Mouse (Mus musculus): Measurements from ENCODE around the gene Trim28. TPM values are rescaled to one million over a fixed set of nuclear protein-coding genes. Genes with fewer than 3 reads are reported as not detected.

The Trim28 gene
- polyA plus RNA-seq, 1 experiment from 2014 or later: 376 TPM

DNA sequence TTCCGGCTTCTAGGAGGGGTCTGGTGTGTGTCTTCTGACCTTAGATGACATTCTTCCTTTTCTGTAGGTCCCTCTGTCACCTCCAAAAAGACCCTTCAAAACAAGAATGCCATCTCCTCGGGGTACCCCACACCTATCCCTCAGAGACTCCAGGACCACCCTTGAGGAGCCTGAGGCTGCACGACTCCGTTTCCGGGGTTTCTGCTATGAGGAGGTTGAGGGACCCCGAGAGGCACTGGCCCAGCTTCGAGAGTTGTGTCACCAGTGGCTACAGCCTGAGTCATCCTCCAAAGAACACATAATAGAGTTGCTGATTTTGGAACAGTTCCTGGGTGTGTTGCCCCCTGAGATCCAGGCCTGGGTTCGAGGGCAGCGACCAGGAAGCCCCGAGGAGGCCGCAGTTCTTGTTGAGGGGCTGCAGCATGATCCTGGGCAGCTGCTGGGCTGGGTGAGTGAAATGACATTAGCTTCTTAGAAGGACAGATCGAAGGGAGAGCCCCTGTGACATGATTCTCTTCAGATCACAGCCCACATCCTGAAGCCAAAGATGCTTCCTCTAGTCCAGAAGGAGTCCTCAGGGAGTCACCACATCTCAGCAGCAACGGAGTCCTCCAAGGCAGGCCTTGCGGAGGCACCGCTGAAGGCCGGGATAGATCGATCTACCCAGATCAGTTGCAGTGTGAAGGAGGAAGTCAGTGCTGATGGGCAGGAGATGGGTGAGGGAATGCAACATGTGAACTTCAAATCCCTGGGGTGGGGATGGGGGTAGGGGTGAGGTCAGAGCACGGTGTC, 19.8 kb upstream of the Trim28 start:
- Histone ChIP-seq H3K27ac (replicated peaks) (peak overlapping the region; percentile 93), H3K9ac (replicated peaks) (peak overlapping the region; percentile 67; the same call in 1 of the 2 replicates), H3K4me3 (peak overlapping the region; percentile 72; the same call in 1 of the 2 replicates), H3K27me3 (no peaks in the 10 kb centered on the region), H3K9me3 (no peaks in the 10 kb centered on the region), H3K4me2 (replicated peaks) (peak overlapping the region; percentile 68), H3K36me3 (peaks cover 8% of the 10 kb centered on the region; the same call in 1 of the 2 replicates), H3K4me1 (peaks cover 12% of the 10 kb centered on the region)
- ATAC-seq (ENCODE audit: low FRiP score, low read depth): no peak
- WGBS: 91% methylated on average over 18 of the region's 18 CpGs

DNA sequence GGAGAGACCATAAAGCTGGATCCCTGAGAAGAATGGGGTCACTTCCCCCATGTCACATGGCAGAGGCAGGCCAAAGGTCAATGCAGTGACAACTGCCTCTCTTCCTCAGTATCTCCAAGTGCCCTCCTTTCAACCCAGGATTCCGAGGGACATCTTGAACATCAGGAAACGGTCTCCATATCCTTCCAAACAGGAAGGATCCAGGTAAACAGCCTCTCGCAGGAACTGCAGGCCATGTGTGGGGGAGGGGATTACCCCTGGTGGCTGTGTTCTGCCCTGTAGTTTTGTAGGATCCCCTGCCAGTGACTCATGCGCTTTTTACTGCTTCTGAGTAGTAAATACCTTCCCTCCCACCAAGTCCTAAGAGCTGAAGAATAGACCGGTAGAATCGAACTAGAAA, 19.1 kb upstream of the Trim28 start:
- no peak for ATAC-seq (ENCODE audit: low FRiP score, low read depth)
- H3K27ac ChIP-seq (replicated peaks): no peak overlapping the region
- peaks cover 8% of the 10 kb centered on the region; the same call in 1 of the 2 replicates for H3K36me3 ChIP-seq
- peaks cover 12% of the 10 kb centered on the region for H3K4me1 ChIP-seq
- H3K9me3 ChIP-seq: no peaks in the 10 kb centered on the region
- WGBS: 91% methylated on average over 6 of the region's 6 CpGs
- no peak overlapping the region for H3K4me3 ChIP-seq
- H3K27me3 ChIP-seq: no peaks in the 10 kb centered on the region
- H3K9ac ChIP-seq (replicated peaks): no peak overlapping the region
- H3K4me2 ChIP-seq (replicated peaks): no peak overlapping the region

DNA sequence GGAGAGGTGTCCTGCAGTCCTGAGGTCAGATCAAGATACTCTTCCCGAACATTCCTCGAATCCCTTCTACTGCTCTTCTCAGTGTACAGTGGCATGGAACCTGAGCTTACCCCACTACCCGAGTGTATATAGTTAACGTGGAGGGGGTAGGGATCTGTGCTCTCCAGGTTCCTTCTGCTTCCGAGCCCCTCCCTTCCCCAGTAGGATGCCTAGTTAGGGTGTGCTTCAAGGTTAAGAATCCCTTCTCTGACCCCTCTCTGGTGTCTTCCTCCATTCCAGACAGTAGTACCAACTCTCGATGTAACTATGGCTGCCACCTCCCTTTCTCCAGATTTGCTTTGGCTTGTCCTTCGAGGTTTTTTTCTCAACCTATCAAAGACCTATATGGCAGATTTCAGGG, 18.6 kb upstream of the Trim28 start:
- H3K9ac ChIP-seq (replicated peaks): no peak overlapping the region
- H3K36me3 ChIP-seq: peaks cover 8% of the 10 kb centered on the region; the same call in 1 of the 2 replicates
- H3K4me1 ChIP-seq: peaks cover 12% of the 10 kb centered on the region
- no peak overlapping the region for H3K27ac ChIP-seq (replicated peaks)
- no peaks in the 10 kb centered on the region for H3K27me3 ChIP-seq
- no peak for ATAC-seq (ENCODE audit: low FRiP score, low read depth)
- H3K9me3 ChIP-seq: no peaks in the 10 kb centered on the region
- H3K4me2 ChIP-seq (replicated peaks): no peak overlapping the region
- H3K4me3 ChIP-seq: no peak overlapping the region
- 87% methylated on average over 7 of the region's 7 CpGs for WGBS

DNA sequence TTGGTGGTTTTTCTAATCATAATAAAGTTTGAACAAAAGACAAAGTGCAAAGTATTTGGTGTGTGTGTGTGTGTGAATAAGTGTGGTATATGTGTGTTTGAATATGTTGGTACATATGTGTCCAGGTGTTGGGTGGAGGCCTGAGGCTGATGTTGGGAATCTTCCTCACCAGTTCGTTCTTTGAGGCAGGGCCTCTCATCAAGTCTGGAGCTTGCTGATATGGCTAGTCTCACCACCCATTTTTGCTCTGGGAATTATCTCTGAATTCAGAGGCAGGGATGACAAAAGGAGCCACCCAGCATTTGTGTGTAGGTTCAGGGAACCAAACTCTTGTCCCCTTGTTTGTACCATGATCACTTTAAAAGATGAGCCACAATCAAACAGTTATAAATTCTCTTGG, 13.2 kb upstream of the Trim28 start:
- H3K9ac ChIP-seq (replicated peaks): no peak overlapping the region
- no peaks in the 10 kb centered on the region for H3K9me3 ChIP-seq
- no peak overlapping the region for H3K27ac ChIP-seq (replicated peaks)
- H3K36me3 ChIP-seq: peaks cover 8% of the 10 kb centered on the region; the same call in 1 of the 2 replicates
- H3K4me1 ChIP-seq: no peaks in the 10 kb centered on the region
- no peaks in the 10 kb centered on the region for H3K27me3 ChIP-seq
- no peak overlapping the region for H3K4me2 ChIP-seq (replicated peaks)
- ATAC-seq (ENCODE audit: low FRiP score, low read depth): no peak
- no peak overlapping the region for H3K4me3 ChIP-seq
- 91% methylated on average over 1 of the region's 1 CpGs for WGBS

DNA sequence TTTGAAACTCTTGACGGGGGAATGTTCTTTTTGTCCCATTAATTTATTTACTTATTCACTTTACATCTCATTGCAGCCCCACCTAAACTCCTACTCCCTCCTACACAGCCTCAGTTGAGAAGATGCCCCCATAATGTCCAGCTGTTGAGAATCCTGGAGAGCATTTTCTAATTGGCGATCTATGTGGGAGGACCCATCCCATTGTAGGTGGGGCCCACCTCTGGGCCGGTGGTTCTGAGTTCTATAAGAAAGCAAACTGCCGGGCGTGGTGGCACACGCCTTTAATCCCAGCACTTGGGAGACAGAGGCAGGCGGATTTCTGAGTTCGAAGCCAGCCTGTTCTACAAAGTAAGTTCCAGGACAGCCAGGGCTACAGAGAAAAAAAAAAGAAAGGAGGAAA, 12.0 kb upstream of the Trim28 start:
- H3K27ac ChIP-seq (replicated peaks): no peak overlapping the region
- no peak overlapping the region for H3K4me3 ChIP-seq
- ATAC-seq (ENCODE audit: low FRiP score, low read depth): no peak
- no peaks in the 10 kb centered on the region for H3K27me3 ChIP-seq
- no peaks in the 10 kb centered on the region for H3K4me1 ChIP-seq
- no peak overlapping the region for H3K9ac ChIP-seq (replicated peaks)
- no peaks in the 10 kb centered on the region for H3K9me3 ChIP-seq
- H3K36me3 ChIP-seq: peaks cover 8% of the 10 kb centered on the region; the same call in 1 of the 2 replicates
- WGBS: 82% methylated on average over 8 of the region's 8 CpGs
- no peak overlapping the region for H3K4me2 ChIP-seq (replicated peaks)

DNA sequence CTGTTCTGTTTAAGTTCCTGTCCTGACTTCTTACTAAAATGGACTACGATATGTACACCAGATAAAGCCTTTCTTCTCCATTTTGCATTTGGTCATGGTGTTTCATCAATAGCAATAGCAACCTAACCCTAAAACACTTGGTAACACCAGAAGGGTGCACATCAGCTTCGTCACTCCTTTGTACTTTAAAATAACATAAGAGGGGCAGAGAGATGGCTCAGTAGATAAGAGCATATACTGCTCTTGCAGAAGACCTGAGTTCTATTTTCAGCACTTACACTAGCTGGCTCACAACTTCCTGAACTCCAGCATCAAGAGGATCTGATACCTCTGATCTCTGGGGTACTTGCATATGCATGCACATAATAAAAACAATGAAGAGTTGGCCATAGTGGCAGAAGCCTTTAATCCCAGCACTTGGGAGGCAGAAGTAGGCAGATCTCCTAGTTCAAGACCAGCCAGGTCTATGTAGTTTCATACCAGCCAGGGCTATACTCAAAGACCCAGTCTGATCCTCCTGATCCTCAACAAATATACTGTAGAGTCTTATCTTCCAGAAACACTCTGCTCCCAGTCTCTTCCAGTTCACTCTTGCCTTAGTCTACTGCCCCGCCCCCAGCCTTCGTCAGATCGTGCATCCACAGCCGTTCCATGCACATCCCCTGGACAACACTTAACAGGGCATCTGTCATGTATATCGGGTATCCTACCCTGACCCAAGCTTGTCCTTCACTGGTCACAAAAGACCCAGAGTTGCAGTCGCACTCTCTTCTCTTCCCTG, 11.3 kb upstream of the Trim28 start:
- WGBS: 87% methylated on average over 8 of the region's 8 CpGs

DNA sequence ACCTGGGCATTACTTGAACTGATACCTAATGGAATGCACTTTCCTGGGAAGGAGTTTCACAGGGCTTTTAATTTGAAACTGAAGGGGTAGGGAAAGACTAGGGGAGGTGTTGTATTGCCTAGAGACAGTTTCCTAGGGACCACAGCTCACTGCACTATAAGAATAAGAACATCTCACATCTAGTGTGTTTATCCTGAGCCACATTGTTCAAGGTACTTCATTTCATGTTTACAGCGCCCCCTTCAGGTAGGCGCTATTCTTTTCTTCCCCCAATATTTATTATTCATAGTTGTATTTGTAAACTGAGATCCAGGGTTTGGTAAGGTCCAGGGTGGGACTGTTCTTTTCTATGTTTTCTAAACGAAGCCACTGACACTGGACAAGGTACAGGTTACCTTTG, 6.7 kb upstream of the Trim28 start:
- Histone ChIP-seq H3K4me1 (no peaks in the 10 kb centered on the region), H3K9ac (replicated peaks) (no peak overlapping the region), H3K27me3 (no peaks in the 10 kb centered on the region), H3K9me3 (no peaks in the 10 kb centered on the region), H3K4me2 (replicated peaks) (no peak overlapping the region), H3K36me3 (no peaks in the 10 kb centered on the region), H3K4me3 (no peak overlapping the region), H3K27ac (replicated peaks) (no peak overlapping the region)
- no peak for ATAC-seq (ENCODE audit: low FRiP score, low read depth)
- 9% methylated on average over 3 of the region's 3 CpGs for WGBS

More for the DNA sequence above, 11.3 kb upstream of the Trim28 start:
- Histone ChIP-seq H3K9ac (replicated peaks) (no peak overlapping the region), H3K4me3 (no peak overlapping the region), H3K4me1 (no peaks in the 10 kb centered on the region), H3K27ac (replicated peaks) (no peak overlapping the region), H3K4me2 (replicated peaks) (no peak overlapping the region), H3K36me3 (0 out of 2 replicates have a peak, but pooled peaks cover 3% of the 10 kb centered on the region), H3K27me3 (no peaks in the 10 kb centered on the region), H3K9me3 (no peaks in the 10 kb centered on the region)
- ATAC-seq (ENCODE audit: low FRiP score, low read depth): no peak

DNA sequence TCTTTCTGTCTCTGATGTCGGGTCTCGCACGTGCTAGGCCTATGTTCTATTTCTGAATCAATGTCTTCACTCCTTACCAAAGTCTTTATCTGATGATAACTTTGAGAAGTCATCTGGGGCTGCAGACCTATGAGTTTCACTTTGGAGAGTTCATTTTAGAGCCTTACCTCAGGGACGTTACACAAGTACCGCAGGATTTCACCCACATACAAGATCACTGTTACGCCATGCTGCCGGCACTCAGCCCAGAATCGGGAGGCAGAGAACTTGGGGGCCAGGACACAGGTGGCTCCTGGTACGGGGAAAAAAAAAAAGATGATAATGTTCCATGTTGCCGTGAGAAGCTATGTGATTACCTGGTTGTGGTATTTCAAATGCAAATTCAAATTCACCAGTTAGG, 5.8 kb upstream of the Trim28 start:
- no peak for ATAC-seq (ENCODE audit: low FRiP score, low read depth)
- no peak overlapping the region for H3K27ac ChIP-seq (replicated peaks)
- H3K4me3 ChIP-seq: no peak overlapping the region
- H3K4me1 ChIP-seq: no peaks in the 10 kb centered on the region
- no peaks in the 10 kb centered on the region for H3K27me3 ChIP-seq
- H3K36me3 ChIP-seq: no peaks in the 10 kb centered on the region
- H3K4me2 ChIP-seq (replicated peaks): no peak overlapping the region
- WGBS: 89% methylated on average over 10 of the region's 10 CpGs
- no peak overlapping the region for H3K9ac ChIP-seq (replicated peaks)
- H3K9me3 ChIP-seq: no peaks in the 10 kb centered on the region

DNA sequence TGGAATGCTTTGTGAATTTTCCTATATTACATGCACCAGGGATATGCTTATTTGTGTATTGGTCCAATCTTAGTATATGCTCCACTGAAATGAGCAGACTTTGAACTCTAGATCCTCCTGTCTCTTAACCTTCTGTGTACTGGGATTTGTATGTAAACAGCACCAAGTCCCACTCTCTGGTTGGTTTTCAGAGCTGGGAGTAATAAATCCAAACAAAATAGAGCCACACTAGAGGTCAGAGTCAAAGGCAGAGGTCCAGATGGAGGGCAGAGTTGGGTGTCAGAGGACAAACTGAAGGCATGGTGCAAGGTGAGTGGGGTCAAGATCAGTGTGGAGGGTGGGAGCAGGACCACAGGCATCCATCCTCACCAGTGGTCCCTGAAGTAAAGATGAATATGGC, 3.1 kb upstream of the Trim28 start:
- Histone ChIP-seq H3K27me3 (no peaks in the 10 kb centered on the region), H3K36me3 (no peaks in the 10 kb centered on the region), H3K9ac (replicated peaks) (no peak overlapping the region), H3K4me2 (replicated peaks) (no peak overlapping the region), H3K4me3 (no peak overlapping the region), H3K27ac (replicated peaks) (no peak overlapping the region), H3K9me3 (no peaks in the 10 kb centered on the region), H3K4me1 (no peaks in the 10 kb centered on the region)
- ATAC-seq (ENCODE audit: low FRiP score, low read depth): no peak

DNA sequence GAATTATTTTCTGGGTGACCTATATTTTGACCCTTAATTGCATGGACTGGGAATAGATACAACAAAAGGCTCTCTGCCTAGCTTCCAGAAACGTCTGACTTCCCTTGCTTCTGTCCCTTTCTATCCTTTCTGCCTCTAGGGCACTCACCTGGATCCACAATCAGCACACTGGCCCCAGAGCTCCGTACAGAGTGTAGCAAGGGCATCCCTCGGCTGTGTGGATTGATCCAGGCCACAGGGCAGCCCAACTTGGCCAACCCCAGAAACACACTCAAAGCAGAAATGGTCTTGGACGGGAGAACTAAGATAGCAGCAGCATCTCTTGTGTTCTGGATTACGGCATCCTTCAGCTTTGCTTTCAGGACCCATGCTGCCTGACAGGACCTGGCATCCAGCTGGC, 1.7 kb upstream of the Trim28 start:
- no peak for ATAC-seq (ENCODE audit: low FRiP score, low read depth)

DNA sequence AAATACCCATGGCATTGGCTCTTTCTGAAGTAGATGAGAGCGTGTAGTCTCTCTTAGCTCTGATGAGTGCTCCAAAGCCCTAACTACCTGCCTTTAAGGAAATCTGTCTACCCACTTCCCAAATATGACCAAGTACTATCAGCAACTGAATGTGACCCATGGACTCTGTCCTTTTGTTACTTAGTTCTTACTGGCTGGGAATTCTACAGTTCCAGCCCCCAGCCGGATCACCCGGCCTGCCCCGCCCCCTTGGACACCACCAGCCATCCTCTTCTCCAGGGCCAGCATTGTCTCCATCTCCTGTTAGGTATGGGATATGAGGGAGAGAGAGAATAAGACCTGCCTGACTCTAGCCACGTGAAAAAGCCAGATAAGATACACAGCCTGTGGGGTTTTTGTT, 861 bp upstream of the Trim28 start, which contains the start of gene Slc27a5:
Slc27a5 (minus strand) TSS at position 140 of the 400 bp plus-strand sequence.
- H3K27me3 ChIP-seq: no peaks in the 10 kb centered on the region
- H3K4me3 ChIP-seq: no peak within 1 kb of the TSS
- no peaks in the 10 kb centered on the region for H3K36me3 ChIP-seq
- H3K27ac ChIP-seq (replicated peaks): no peak within 1 kb of the TSS
- WGBS: 80% methylated on average over 5 of the region's 5 CpGs
- no peaks in the 10 kb centered on the region for H3K9me3 ChIP-seq
- no peak for ATAC-seq (ENCODE audit: low FRiP score, low read depth)
- H3K4me1 ChIP-seq: no peaks in the 10 kb centered on the region
- H3K4me2 ChIP-seq (replicated peaks): no peak within 1 kb of the TSS
- no peak within 1 kb of the TSS for H3K9ac ChIP-seq (replicated peaks)

More for the DNA sequence above, 1.7 kb upstream of the Trim28 start:
- Histone ChIP-seq H3K4me1 (no peaks in the 10 kb centered on the region), H3K27ac (replicated peaks) (no peak overlapping the region), H3K4me2 (replicated peaks) (no peak overlapping the region), H3K27me3 (no peaks in the 10 kb centered on the region), H3K9me3 (no peaks in the 10 kb centered on the region), H3K36me3 (no peaks in the 10 kb centered on the region), H3K4me3 (no peak overlapping the region), H3K9ac (replicated peaks) (no peak overlapping the region)
- 68% methylated on average over 5 of the region's 5 CpGs for WGBS

DNA sequence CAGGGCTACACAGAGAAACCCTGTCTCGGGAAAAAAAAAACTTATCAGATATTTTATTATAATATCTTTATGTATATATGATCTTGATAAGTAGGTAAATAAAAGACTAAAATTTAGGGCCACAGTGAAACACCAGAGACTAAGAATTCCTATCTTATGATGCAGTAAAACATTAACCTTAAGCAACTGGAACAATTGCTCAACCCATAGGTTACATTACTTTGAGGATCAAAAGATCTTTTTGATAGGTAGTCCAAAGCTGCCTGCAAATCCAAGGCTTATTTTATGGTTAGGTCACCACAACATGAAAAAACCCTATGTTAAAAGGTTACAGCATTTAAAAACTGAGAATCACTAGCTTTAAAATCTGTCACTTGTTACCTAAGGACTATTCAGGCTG, 2.7 kb downstream of the Trim28 start:
- Histone ChIP-seq H3K9me3 (no peaks in the 10 kb centered on the region), H3K36me3 (peaks cover 18% of the 10 kb centered on the region), H3K27ac (replicated peaks) (no peak overlapping the region), H3K4me1 (no peaks in the 10 kb centered on the region), H3K4me2 (replicated peaks) (no peak overlapping the region), H3K4me3 (no peak overlapping the region), H3K9ac (replicated peaks) (no peak overlapping the region), H3K27me3 (0 out of 2 replicates have a peak, but pooled peaks cover 2% of the 10 kb centered on the region)
- WGBS: 71% methylated on average over 1 of the region's 1 CpGs
- no peak for ATAC-seq (ENCODE audit: low FRiP score, low read depth)

All from midbrain, embryonic 12.5 days (tissue).